Mouse (Mus musculus) midbrain, postnatal 0 days (tissue): ENCODE data around the gene Ccdc115. TPM values are rescaled to one million over a fixed set of nuclear protein-coding genes. Genes with fewer than 3 reads are reported as not detected.
"Not testable (repeated sequence)": the region's sequence is repeated elsewhere in the genome, so short reads cannot be mapped to it uniquely, and the experiment has no call there.

Experiments used
- ATAC-seq: fragments of 200-750 bp; cut with Nextera tagmentation; 2 replicates; pipeline ENCODE4 v1.8.0; 2017; ENCODE audit warnings: moderate number of reproducible peaks, mild to moderate bottlenecking, moderate TSS enrichment, moderate library complexity; ENCODE audit not compliant: low FRiP score
- DNase-seq: peaks from one replicate; pipeline ENCODE4 v3.0.0-alpha.2; 2015; ENCODE audit warnings: low spot score
- H3K27ac ChIP-seq: fragments of 300-500 bp; sonication (generic); 2 replicates; pipeline ENCODE4 v1.5.1; 2014; ENCODE audit warnings: low read depth, mild to moderate bottlenecking, low read length, mixed read lengths
- H3K27me3 ChIP-seq: fragments of 300-500 bp; sonication (generic); 2 replicates; pipeline ENCODE4 v1.6.1; 2014; ENCODE audit warnings: low read length, control low read depth, mixed read lengths; ENCODE audit not compliant: insufficient read depth
- H3K36me3 ChIP-seq: fragments of 300-500 bp; sonication (generic); 2 replicates; pipeline ENCODE4 v1.6.1; 2014; ENCODE audit warnings: low read length, control low read depth, mixed read lengths; ENCODE audit not compliant: insufficient read depth
- H3K4me1 ChIP-seq: fragments of 300-500 bp; sonication (generic); 2 replicates; pipeline ENCODE4 v1.6.1; 2014; ENCODE audit warnings: mild to moderate bottlenecking, control low read depth, antibody characterized with exemption, low read length, mixed read lengths; ENCODE audit not compliant: insufficient read depth
- H3K4me2 ChIP-seq: fragments of 300-500 bp; sonication (generic); 2 replicates; pipeline ENCODE4 v1.6.1; 2014; ENCODE audit warnings: low read depth, mild to moderate bottlenecking, low read length, mixed read lengths; ENCODE audit not compliant: poor library complexity, severe bottlenecking
- H3K4me3 ChIP-seq: fragments of 300-500 bp; sonication (generic); 2 replicates; pipeline ENCODE4 v1.5.1; 2014; ENCODE audit warnings: low read depth, mild to moderate bottlenecking, low read length, moderate library complexity
- H3K9ac ChIP-seq: fragments of 300-500 bp; sonication (generic); replicated peaks from 2 replicates; pipeline ENCODE4 v1.6.1; 2014; ENCODE audit warnings: mild to moderate bottlenecking, low read length, moderate library complexity, mixed read lengths; ENCODE audit not compliant: poor library complexity, severe bottlenecking
- H3K9me3 ChIP-seq: fragments of 300-500 bp; sonication (generic); 2 replicates; pipeline ENCODE4 v1.6.1; 2016; ENCODE audit warnings: low read length, control low read depth
- CTCF ChIP-seq: IDR thresholded peaks from 2 replicates; pipeline ENCODE4 v1.5.1; 2016; ENCODE audit warnings: antibody characterized with exemption, mild to moderate bottlenecking
- WGBS: fragments of 180-500 bp; shearing (Covaris S2); extraction: QIAGEN DNeasy Blood & Tissue Kit; methylation state at CpG from one replicate; pipeline ENCODE4 v1.1.7; 2014; 5-methylcytosine and 5-hydroxymethylcytosine counted together
- polyA plus RNA-seq: library from polyadenylated mRNA; unstranded; fragments of >200 nt; fragmentation: Nextera tagmentation; extraction: Ambion mirVana; gene quantifications from 2 replicates; pipeline ENCODE4 v1.2.1, GENCODE M21; 2015
- total RNA-seq: library from RNA; depleted of rRNA; stranded (reverse); fragments of >200 nt; gene quantifications from 2 replicates; pipeline ENCODE4 v1.2.3, GENCODE M21; 2014

Gene Ccdc115
- total and polyA plus RNA-seq, 2 experiments from 2014 or later, result 41.1 to 57.5 TPM

GRCm38 (mm10) chr1:34458431-34458830, 19.0 kb upstream of the Ccdc115 start:
- H3K4me2 ChIP-seq, result no peak overlapping the region
- H3K9ac ChIP-seq, result no peak overlapping the region
- no peak overlapping the region for H3K27ac ChIP-seq
- H3K4me3 ChIP-seq, result no peak overlapping the region
- H3K4me1 ChIP-seq, result peaks cover 4% of the 10 kb centered on the region; the same call in 1 of the 2 replicates
- TF ChIP-seq CTCF, result no peak
- H3K36me3 ChIP-seq, result no peaks in the 10 kb centered on the region
- 27% methylated on average over 8 of the region's 8 CpGs for WGBS
- no peaks in the 10 kb centered on the region for H3K9me3 ChIP-seq
- no peak for ATAC-seq
- DNase-seq, result peak; percentile 17
- peaks cover 11% of the 10 kb centered on the region for H3K27me3 ChIP-seq

DNA sequence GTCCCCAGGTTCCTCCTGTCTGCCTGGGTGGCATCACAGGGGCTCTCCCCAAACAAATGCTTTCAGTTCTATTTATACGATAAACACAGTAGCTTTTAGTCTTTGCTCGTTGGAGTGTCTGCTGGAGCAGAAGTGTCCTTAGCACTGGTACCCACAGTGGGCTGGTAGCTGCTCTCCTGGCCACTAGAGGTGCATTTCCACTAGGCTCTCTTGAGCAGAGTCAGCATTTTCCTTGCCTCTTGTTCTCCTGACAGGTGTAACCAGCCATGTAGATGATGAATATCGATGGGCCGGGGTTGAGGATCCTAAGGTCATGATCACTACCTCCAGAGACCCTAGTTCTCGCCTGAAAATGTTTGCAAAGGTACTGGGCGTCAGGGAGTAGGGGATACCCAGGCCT, 3.7 kb upstream of the Ccdc115 start:
- 95% methylated on average over 6 of the region's 6 CpGs for WGBS
- Histone ChIP-seq H3K27me3 (no peaks in the 10 kb centered on the region), H3K36me3 (peaks cover 37% of the 10 kb centered on the region), H3K4me2 (no peak overlapping the region), H3K9ac (no peak overlapping the region), H3K4me1 (0 out of 2 replicates have a peak, but pooled peaks cover 2% of the 10 kb centered on the region), H3K27ac (no peak overlapping the region), H3K9me3 (no peaks in the 10 kb centered on the region), H3K4me3 (no peak overlapping the region)
- TF ChIP-seq CTCF, result no peak
- DNase-seq (no peak), ATAC-seq (no peak)

- H3K4me3 ChIP-seq, result peak overlapping the region; percentile 76
- peak overlapping the region; percentile 47; the same call in 1 of the 2 replicates for H3K27ac ChIP-seq
- no peaks in the 10 kb centered on the region for H3K9me3 ChIP-seq
- H3K36me3 ChIP-seq, result peaks cover 30% of the 10 kb centered on the region
- WGBS, result 10% methylated on average over 31 of the region's 31 CpGs
- H3K27me3 ChIP-seq, result no peaks in the 10 kb centered on the region
- ATAC-seq (peak; percentile 31), DNase-seq (no peak)
- H3K4me1 ChIP-seq, result 0 out of 2 replicates have a peak, but pooled peaks cover 2% of the 10 kb centered on the region
- peak overlapping the region; percentile 61; the same call in 1 of the 2 replicates for H3K9ac ChIP-seq
- H3K4me2 ChIP-seq, result peak overlapping the region; percentile 54
- TF ChIP-seq CTCF, result peak; percentile 61
These were observed 624 bp upstream of the Ccdc115 start for GRCm38 (mm10) chr1:34439961-34440630.

GRCm38 (mm10) chr1:34438381-34439051, 956 bp downstream of the Ccdc115 start:
- TF ChIP-seq CTCF, result no peak
- DNase-seq (no peak), ATAC-seq (no peak)
- H3K4me1 ChIP-seq, result 0 out of 2 replicates have a peak, but pooled peaks cover 2% of the 10 kb centered on the region
- H3K27ac ChIP-seq, result no peak overlapping the region
- H3K27me3 ChIP-seq, result no peaks in the 10 kb centered on the region
- no peaks in the 10 kb centered on the region for H3K9me3 ChIP-seq
- 43% methylated on average over 15 of the region's 20 CpGs for WGBS
- peaks cover 14% of the 10 kb centered on the region for H3K36me3 ChIP-seq
- H3K4me3 ChIP-seq, result peak overlapping the region; percentile 76
- H3K4me2 ChIP-seq, result peak overlapping the region; percentile 62
- peak overlapping the region; percentile 62 for H3K9ac ChIP-seq

- H3K4me2 ChIP-seq, DNase-seq, H3K27ac ChIP-seq, H3K4me3 ChIP-seq, H3K9me3 ChIP-seq, H3K9ac ChIP-seq, H3K36me3 ChIP-seq, H3K27me3 ChIP-seq, H3K4me1 ChIP-seq, ATAC-seq: not testable (repeated sequence)
- WGBS, result 95% methylated on average over 8 of the region's 8 CpGs
These were observed 2.1 kb downstream of the Ccdc115 start for GRCm38 (mm10) chr1:34437366-34437765.

- Histone ChIP-seq H3K36me3 (peaks cover 3% of the 10 kb centered on the region; the same call in 1 of the 2 replicates), H3K4me1 (0 out of 2 replicates have a peak, but pooled peaks cover 8% of the 10 kb centered on the region), H3K9ac (no peak overlapping the region), H3K9me3 (no peaks in the 10 kb centered on the region), H3K27ac (no peak overlapping the region), H3K27me3 (no peaks in the 10 kb centered on the region), H3K4me2 (no peak overlapping the region), H3K4me3 (no peak overlapping the region)
- no peak for TF ChIP-seq CTCF
- 88% methylated on average over 3 of the region's 3 CpGs for WGBS
- ATAC-seq, result no peak
- DNase-seq, result no peak
These were observed 3.1 kb downstream of the Ccdc115 start for GRCm38 (mm10) chr1:34436374-34436773.
